Mouse (Mus musculus): ENCODE results near the gene Hist2h2bb. TPM values are rescaled to one million over a fixed set of nuclear protein-coding genes. Genes with fewer than 3 reads are reported as not detected.

Gene Hist2h2bb
- total and polyA plus RNA-seq, 3 experiments, result 11.2 to 6,680 TPM; not detected in 1

GRCm38 (mm10) chr3:96225421-96225820, 44.1 kb upstream of the Hist2h2bb start:
- H3K27me3 ChIP-seq (ENCODE audit: control insufficient read depth in 1 of 2, insufficient read depth in 2 of 2, low read length in 2 of 2), result no peaks in the 10 kb centered on the region
- H3K36me3 ChIP-seq (ENCODE audit: control insufficient read depth in 1 of 2, insufficient read depth in 2 of 2, low read length in 2 of 2), result peaks cover 0 to 45% of the 10 kb centered on the region in 2 experiments; a peak in 2 of 4 replicates
- peaks cover 9% of the 10 kb centered on the region; the same call in 1 of the 2 replicates for H3K79me2 ChIP-seq (ENCODE audit: control insufficient read depth, insufficient read depth, low read length, poor library complexity)
- H3K9ac ChIP-seq (ENCODE audit: control insufficient read depth, low read depth, low read length, poor library complexity, severe bottlenecking), result peak overlapping the region; percentile 1
- no peak for TF ChIP-seq MAZ (IDR thresholded peaks at IDR 0.05; ENCODE audit: low read depth, low read length)
- 0 out of 2 replicates have a peak, but pooled peaks have one; percentile 28 for TF ChIP-seq TBP (IDR thresholded peaks at IDR 0.05; ENCODE audit: low read depth, low read length)
- no peaks in the 10 kb centered on the region for H3K9me3 ChIP-seq (replicated peaks; ENCODE audit: insufficient read depth, low read length)
- no peak overlapping the region for H3K4me3 ChIP-seq (ENCODE audit: control insufficient read depth in 1 of 2, insufficient read depth in 1 of 2, low read depth in 2 of 2, low read length in 2 of 2)
- DNase-seq (ENCODE audit: low read depth, low spot score), result peak; percentile 69
- H3K4me1 ChIP-seq (ENCODE audit: control insufficient read depth in 1 of 2, insufficient read depth in 2 of 2, low read length in 2 of 2), result peaks cover 8 to 40% of the 10 kb centered on the region in 2 experiments
- H3K27ac ChIP-seq (ENCODE audit: control insufficient read depth, low read depth, low read length), result peak overlapping the region; percentile 8; the same call in 1 of the 2 replicates

- H3K27ac ChIP-seq (ENCODE audit: control insufficient read depth, low read depth, low read length), result no peak overlapping the region
Measured at GRCm38 (mm10) chr3:96226695-96227648, 42.6 kb upstream of the Hist2h2bb start.

GRCm38 (mm10) chr3:96228828-96229227, 40.7 kb upstream of the Hist2h2bb start:
- no peak for DNase-seq (ENCODE audit: low read depth, low spot score)
- no peaks in the 10 kb centered on the region for H3K27me3 ChIP-seq (ENCODE audit: control insufficient read depth in 1 of 2, insufficient read depth in 2 of 2, low read length in 2 of 2)
- H3K79me2 ChIP-seq (ENCODE audit: control insufficient read depth, insufficient read depth, low read length, poor library complexity), result no peaks in the 10 kb centered on the region
- no peak overlapping the region for H3K4me3 ChIP-seq (ENCODE audit: control insufficient read depth in 1 of 2, insufficient read depth in 1 of 2, low read depth in 2 of 2, low read length in 2 of 2)
- peaks cover 0 to 43% of the 10 kb centered on the region in 2 experiments; a peak in 2 of 4 replicates for H3K36me3 ChIP-seq (ENCODE audit: control insufficient read depth in 1 of 2, insufficient read depth in 2 of 2, low read length in 2 of 2)
- no peak for TF ChIP-seq ZKSCAN1 (IDR thresholded peaks at IDR 0.05; ENCODE audit: low read depth, low read length)
- no peak for TF ChIP-seq RCOR1 (IDR thresholded peaks at IDR 0.05; ENCODE audit: low read depth, low read length)
- TF ChIP-seq RAD21 (IDR thresholded peaks at IDR 0.05; ENCODE audit: low read depth, low read length), result no peak
- TF ChIP-seq ETS1 (IDR thresholded peaks at IDR 0.05; ENCODE audit: low read depth, low read length), result no peak
- TF ChIP-seq ELF1 (IDR thresholded peaks at IDR 0.05; ENCODE audit: low read depth, low read length), result no peak
- TF ChIP-seq MAX (IDR thresholded peaks at IDR 0.05; ENCODE audit: low read length), result no peak
- TF ChIP-seq KAT2A (conservative IDR thresholded peaks at IDR 0.05; ENCODE audit: low read depth, low read length), result no peak
- no peak for TF ChIP-seq TBP (IDR thresholded peaks at IDR 0.05; ENCODE audit: low read depth, low read length)
- TF ChIP-seq CHD1 (IDR thresholded peaks at IDR 0.05; ENCODE audit: low read depth, low read length), result no peak
- TF ChIP-seq POLR2A (IDR thresholded peaks at IDR 0.05; ENCODE audit: control insufficient read depth in 1 of 2, insufficient read depth in 1 of 2, low read depth in 1 of 2, low read length in 2 of 2, poor library complexity in 1 of 2), result no peak
- TF ChIP-seq EP300 (IDR thresholded peaks at IDR 0.05; ENCODE audit: low read depth in 1 of 2, low read length in 2 of 2), result no peak
- TF ChIP-seq USF2 (IDR thresholded peaks at IDR 0.05; ENCODE audit: borderline replicate concordance in 1 of 2, insufficient read depth in 1 of 2, low read depth in 1 of 2, low read length in 2 of 2), result no peak
- TF ChIP-seq GATA1 (IDR thresholded peaks at IDR 0.05; ENCODE audit: low read depth, low read length), result no peak
- TF ChIP-seq TCF12 (IDR thresholded peaks at IDR 0.05; ENCODE audit: low read depth, low read length), result no peak
- H3K4me1 ChIP-seq (ENCODE audit: control insufficient read depth in 1 of 2, insufficient read depth in 2 of 2, low read length in 2 of 2), result peaks cover 18 to 44% of the 10 kb centered on the region in 2 experiments
- no peaks in the 10 kb centered on the region for H3K9me3 ChIP-seq (replicated peaks; ENCODE audit: insufficient read depth, low read length)
- H3K9ac ChIP-seq (ENCODE audit: control insufficient read depth, low read depth, low read length, poor library complexity, severe bottlenecking), result no peak overlapping the region
- H3K27ac ChIP-seq (ENCODE audit: control insufficient read depth, low read depth, low read length), result no peak overlapping the region

More at GRCm38 (mm10) chr3:96226695-96227648, 42.6 kb upstream of the Hist2h2bb start:
- Histone ChIP-seq H3K9me3 (replicated peaks; ENCODE audit: insufficient read depth, low read length) (no peaks in the 10 kb centered on the region), H3K36me3 (ENCODE audit: control insufficient read depth in 1 of 2, insufficient read depth in 2 of 2, low read length in 2 of 2) (peaks cover 0 to 59% of the 10 kb centered on the region in 2 experiments; a peak in 2 of 4 replicates), H3K9ac (ENCODE audit: control insufficient read depth, low read depth, low read length, poor library complexity, severe bottlenecking) (no peak overlapping the region), H3K4me3 (ENCODE audit: control insufficient read depth in 1 of 2, insufficient read depth in 1 of 2, low read depth in 2 of 2, low read length in 2 of 2) (no peak overlapping the region), H3K27me3 (ENCODE audit: control insufficient read depth in 1 of 2, insufficient read depth in 2 of 2, low read length in 2 of 2) (no peaks in the 10 kb centered on the region), H3K4me1 (ENCODE audit: control insufficient read depth in 1 of 2, insufficient read depth in 2 of 2, low read length in 2 of 2) (peaks cover 18 to 53% of the 10 kb centered on the region in 2 experiments), H3K79me2 (ENCODE audit: control insufficient read depth, insufficient read depth, low read length, poor library complexity) (peaks cover 4% of the 10 kb centered on the region; the same call in 1 of the 2 replicates)
- TF ChIP-seq MAZ (IDR thresholded peaks at IDR 0.05; ENCODE audit: low read depth, low read length), result no peak
- no peak for TF ChIP-seq MYC (IDR thresholded peaks at IDR 0.05; ENCODE audit: low read depth, low read length)
- TF ChIP-seq USF1 (IDR thresholded peaks at IDR 0.05; ENCODE audit: low read depth, low read length), result no peak
- TF ChIP-seq RAD21 (IDR thresholded peaks at IDR 0.05; ENCODE audit: low read depth, low read length), result no peak
- no peak for TF ChIP-seq ZMIZ1 (IDR thresholded peaks at IDR 0.05; ENCODE audit: low read depth, low read length)
- TF ChIP-seq NELFE (IDR thresholded peaks at IDR 0.05; ENCODE audit: low read depth, low read length), result no peak
- no peak for TF ChIP-seq CHD2 (IDR thresholded peaks at IDR 0.05; ENCODE audit: low read length)
- peak; percentile 63 for DNase-seq (ENCODE audit: low read depth, low spot score)
